Mouse (Mus musculus) testis, adult 2 months (tissue): ENCODE data around the gene Gm48552. TPM values are rescaled to one million over a fixed set of nuclear protein-coding genes. Genes with fewer than 3 reads are reported as not detected.

Experiments used
- H3K27ac ChIP-seq: fragments of 200-500 bp; 2 replicates; pipeline ENCODE4 v1.5.1; 2012; ENCODE audit warnings: low read depth, low read length; ENCODE audit not compliant: control insufficient read depth, insufficient read depth
- H3K27me3 ChIP-seq: fragments of 200-500 bp; 2 replicates; pipeline ENCODE4 v1.6.1; 2012; ENCODE audit warnings: mild to moderate bottlenecking, low read length, moderate library complexity; ENCODE audit not compliant: control insufficient read depth, insufficient read depth
- H3K36me3 ChIP-seq: fragments of 200-500 bp; 2 replicates; pipeline ENCODE4 v1.6.1; 2012; ENCODE audit warnings: mild to moderate bottlenecking, low read length; ENCODE audit not compliant: control insufficient read depth, insufficient read depth
- H3K4me1 ChIP-seq: fragments of 200-500 bp; 2 replicates; pipeline ENCODE4 v1.6.1; 2012; ENCODE audit warnings: low read length; ENCODE audit not compliant: control insufficient read depth, insufficient read depth
- H3K4me3 ChIP-seq: fragments of 200-500 bp; 2 replicates; pipeline ENCODE4 v1.5.1; 2012; ENCODE audit warnings: low read depth, mild to moderate bottlenecking, low read length, moderate library complexity, mixed read lengths; ENCODE audit not compliant: control insufficient read depth
- CTCF ChIP-seq: fragments of 200-500 bp; IDR thresholded peaks from 2 replicates; pipeline ENCODE4 v1.5.1; 2012; ENCODE audit warnings: low read depth, mild to moderate bottlenecking, inconsistent platforms, low read length, moderate library complexity; ENCODE audit not compliant: control insufficient read depth, insufficient read depth, insufficient replicate concordance
- POLR2A ChIP-seq: fragments of 200-500 bp; IDR thresholded peaks from 2 replicates; pipeline ENCODE4 v1.6.1; 2012; ENCODE audit warnings: low read depth, mild to moderate bottlenecking, inconsistent platforms, low read length, moderate library complexity; ENCODE audit not compliant: control insufficient read depth
- polyA plus RNA-seq: library from polyadenylated mRNA; depleted of rRNA; stranded (reverse); fragments of >200 nt; gene quantifications from 2 replicates; pipeline ENCODE4 v1.2.3, GENCODE M21; 2012

Gene Gm48552
- polyA plus RNA-seq, 1 experiment: not detected

GRCm38 (mm10) chr10:81424246-81425051 lies 35.6 kb downstream of the Gm48552 start:
- Histone ChIP-seq H3K27ac (no peak overlapping the region), H3K27me3 (no peaks in the 10 kb centered on the region), H3K36me3 (no peaks in the 10 kb centered on the region), H3K4me1 (peaks cover 21% of the 10 kb centered on the region), H3K4me3 (no peak overlapping the region)
- TF ChIP-seq CTCF (no peak), POLR2A (0 out of 2 replicates have a peak, but pooled peaks have one; percentile 1)

- Histone ChIP-seq H3K27me3 (no peaks in the 10 kb centered on the region), H3K27ac (no peak overlapping the region; the same call in 1 of the 2 replicates), H3K4me1 (peaks cover 23% of the 10 kb centered on the region), H3K4me3 (no peak overlapping the region), H3K36me3 (no peaks in the 10 kb centered on the region)
- TF ChIP-seq CTCF (no peak), POLR2A (no peak)
Measured at GRCm38 (mm10) chr10:81425236-81425850, 36.5 kb downstream of the Gm48552 start.

GRCm38 (mm10) chr10:81426081-81426671 lies 37.4 kb downstream of the Gm48552 start:
- H3K4me3 ChIP-seq: peak overlapping the region; percentile 80
- TF ChIP-seq CTCF (no peak), POLR2A (no peak)
- H3K27me3 ChIP-seq: no peaks in the 10 kb centered on the region
- H3K36me3 ChIP-seq: no peaks in the 10 kb centered on the region
- no peak overlapping the region for H3K27ac ChIP-seq
- peaks cover 21% of the 10 kb centered on the region for H3K4me1 ChIP-seq

GRCm38 (mm10) chr10:81426897-81427296 lies 38.1 kb downstream of the Gm48552 start:
- H3K36me3 ChIP-seq: no peaks in the 10 kb centered on the region
- peaks cover 26% of the 10 kb centered on the region for H3K4me1 ChIP-seq
- H3K27ac ChIP-seq: peak overlapping the region; percentile 52; the same call in 1 of the 2 replicates
- TF ChIP-seq POLR2A (no peak), CTCF (no peak)
- no peaks in the 10 kb centered on the region for H3K27me3 ChIP-seq
- peak overlapping the region; percentile 80 for H3K4me3 ChIP-seq

GRCm38 (mm10) chr10:81427327-81427726 lies 38.5 kb downstream of the Gm48552 start:
- no peak overlapping the region for H3K27ac ChIP-seq
- no peaks in the 10 kb centered on the region for H3K27me3 ChIP-seq
- H3K36me3 ChIP-seq: no peaks in the 10 kb centered on the region
- H3K4me1 ChIP-seq: peaks cover 27% of the 10 kb centered on the region
- H3K4me3 ChIP-seq: no peak overlapping the region; the same call in 1 of the 2 replicates
- TF ChIP-seq POLR2A (no peak), CTCF (no peak)

- Histone ChIP-seq H3K4me3 (no peak overlapping the region), H3K27ac (no peak overlapping the region), H3K4me1 (peaks cover 31% of the 10 kb centered on the region), H3K27me3 (no peaks in the 10 kb centered on the region), H3K36me3 (no peaks in the 10 kb centered on the region)
- no peak for TF ChIP-seq CTCF
- TF ChIP-seq POLR2A: no peak
Measured at GRCm38 (mm10) chr10:81427804-81428506, 39.1 kb downstream of the Gm48552 start.

GRCm38 (mm10) chr10:81428507-81428870 lies 39.7 kb downstream of the Gm48552 start:
- Histone ChIP-seq H3K36me3 (no peaks in the 10 kb centered on the region), H3K4me1 (peaks cover 37% of the 10 kb centered on the region), H3K4me3 (no peak overlapping the region), H3K27me3 (no peaks in the 10 kb centered on the region), H3K27ac (no peak overlapping the region)
- TF ChIP-seq CTCF: no peak
- TF ChIP-seq POLR2A: no peak
